Mouse (Mus musculus) liver, adult (tissue): ENCODE data around the gene 2310011J03Rik.

ENCODE experiments used
- GATA4 ChIP-seq: IDR thresholded peaks from 2 replicates; pipeline ENCODE4 v1.6.1; 2014; ENCODE audit warnings: mild to moderate bottlenecking, low read length; ENCODE audit not compliant: insufficient replicate concordance

The 2310011J03Rik gene

GRCm38 (mm10) chr10:80292251-80293146 is 27.8 kb downstream of the 2310011J03Rik start, which contains the start of gene Rps15:
Rps15 (plus strand) TSS chr10:80292453.
- TF ChIP-seq GATA4: peak; percentile 42; the same call in 1 of the 2 replicates

GRCm38 (mm10) chr10:80288657-80289056 is 31.7 kb downstream of the 2310011J03Rik start:
- TF ChIP-seq GATA4: no peak

- no peak for TF ChIP-seq GATA4
These were observed 32.2 kb downstream of the 2310011J03Rik start for GRCm38 (mm10) chr10:80288097-80288496.

- no peak for TF ChIP-seq GATA4
These were observed 34.9 kb downstream of the 2310011J03Rik start for GRCm38 (mm10) chr10:80285222-80286070.

- TF ChIP-seq GATA4: no peak
These were observed 37.6 kb downstream of the 2310011J03Rik start for GRCm38 (mm10) chr10:80282481-80283441.

GRCm38 (mm10) chr10:80281921-80282371 is 38.4 kb downstream of the 2310011J03Rik start:
- no peak for TF ChIP-seq GATA4

- TF ChIP-seq GATA4: no peak
These were observed 39.0 kb downstream of the 2310011J03Rik start for GRCm38 (mm10) chr10:80281304-80281703.

- TF ChIP-seq GATA4: no peak
These were observed 41.1 kb downstream of the 2310011J03Rik start for GRCm38 (mm10) chr10:80279273-80279672.

GRCm38 (mm10) chr10:80278390-80278789 is 41.9 kb downstream of the 2310011J03Rik start:
- no peak for TF ChIP-seq GATA4

GRCm38 (mm10) chr10:80276238-80276637 is 44.1 kb downstream of the 2310011J03Rik start:
- no peak for TF ChIP-seq GATA4

GRCm38 (mm10) chr10:80273847-80274246 is 46.5 kb downstream of the 2310011J03Rik start:
- TF ChIP-seq GATA4: no peak

- no peak for TF ChIP-seq GATA4
These were observed 48.3 kb downstream of the 2310011J03Rik start for GRCm38 (mm10) chr10:80271870-80272585.

GRCm38 (mm10) chr10:80271186-80271843 is 49.0 kb downstream of the 2310011J03Rik start:
- TF ChIP-seq GATA4: no peak
